Mouse (Mus musculus): ENCODE measurements around the gene Olfr1402.

The Olfr1402 gene

GRCm38 (mm10) chr3:97421920-97422319 is at the start of gene Olfr1402:
Olfr1402 (minus strand) TSS chr3:97422020.
- in situ Hi-C loops (cut with MboI; ENCODE audit: low pct_unique_long_range_greater_than_20kb in 1 of 2, low sequenced_read_pairs in 2 of 2, unreplicated experiment in 1 of 2) = no loop called here

- in situ Hi-C loops (cut with MboI; ENCODE audit: low pct_unique_long_range_greater_than_20kb in 1 of 2, low sequenced_read_pairs in 2 of 2, unreplicated experiment in 1 of 2) = no loop called here
Observed at GRCm38 (mm10) chr3:97455286-97455685, 33.5 kb upstream of the Olfr1402 start.

- in situ Hi-C loops (cut with MboI; ENCODE audit: low pct_unique_long_range_greater_than_20kb in 1 of 2, low sequenced_read_pairs in 2 of 2, unreplicated experiment in 1 of 2) = no loop called here
Observed at GRCm38 (mm10) chr3:97438619-97439018, 16.8 kb upstream of the Olfr1402 start.

GRCm38 (mm10) chr3:97394289-97394688 is 27.5 kb downstream of the Olfr1402 start:
- in situ Hi-C loops (cut with MboI; ENCODE audit: low pct_unique_long_range_greater_than_20kb in 1 of 2, low sequenced_read_pairs in 2 of 2, unreplicated experiment in 1 of 2) = no loop called here

- in situ Hi-C loops (cut with MboI; ENCODE audit: low pct_unique_long_range_greater_than_20kb in 1 of 2, low sequenced_read_pairs in 2 of 2, unreplicated experiment in 1 of 2) = no loop called here
Observed at GRCm38 (mm10) chr3:97393079-97393478, 28.7 kb downstream of the Olfr1402 start.

- in situ Hi-C loops (cut with MboI; ENCODE audit: low pct_unique_long_range_greater_than_20kb in 1 of 2, low sequenced_read_pairs in 2 of 2, unreplicated experiment in 1 of 2) = no loop called here
Observed at GRCm38 (mm10) chr3:97370382-97370781, 51.4 kb downstream of the Olfr1402 start.

- in situ Hi-C loops (cut with MboI; ENCODE audit: low pct_unique_long_range_greater_than_20kb in 1 of 2, low sequenced_read_pairs in 2 of 2, unreplicated experiment in 1 of 2) = no loop called here
Observed at GRCm38 (mm10) chr3:97363418-97364098, 58.3 kb downstream of the Olfr1402 start.

- in situ Hi-C loops (cut with MboI; ENCODE audit: low pct_unique_long_range_greater_than_20kb in 1 of 2, low sequenced_read_pairs in 2 of 2, unreplicated experiment in 1 of 2) = no loop called here
Observed at GRCm38 (mm10) chr3:97358448-97358847, 63.4 kb downstream of the Olfr1402 start.

Data from mouse embryonic stem cell (cell line).